Mouse (Mus musculus) frontal cortex, postnatal 25 days (tissue): ENCODE measurements around the gene Fam222a.

Source experiments
- DNase-seq, 2 experiments: peaks; one replicate each; pipeline ENCODE4 v3.0.0; 2022; ENCODE audit warnings: low spot score in 2 of 2

Gene Fam222a

GRCm38 (mm10) chr5:114583046-114583445, 15.2 kb downstream of the Fam222a start:
- DNase-seq: no peak

DNA sequence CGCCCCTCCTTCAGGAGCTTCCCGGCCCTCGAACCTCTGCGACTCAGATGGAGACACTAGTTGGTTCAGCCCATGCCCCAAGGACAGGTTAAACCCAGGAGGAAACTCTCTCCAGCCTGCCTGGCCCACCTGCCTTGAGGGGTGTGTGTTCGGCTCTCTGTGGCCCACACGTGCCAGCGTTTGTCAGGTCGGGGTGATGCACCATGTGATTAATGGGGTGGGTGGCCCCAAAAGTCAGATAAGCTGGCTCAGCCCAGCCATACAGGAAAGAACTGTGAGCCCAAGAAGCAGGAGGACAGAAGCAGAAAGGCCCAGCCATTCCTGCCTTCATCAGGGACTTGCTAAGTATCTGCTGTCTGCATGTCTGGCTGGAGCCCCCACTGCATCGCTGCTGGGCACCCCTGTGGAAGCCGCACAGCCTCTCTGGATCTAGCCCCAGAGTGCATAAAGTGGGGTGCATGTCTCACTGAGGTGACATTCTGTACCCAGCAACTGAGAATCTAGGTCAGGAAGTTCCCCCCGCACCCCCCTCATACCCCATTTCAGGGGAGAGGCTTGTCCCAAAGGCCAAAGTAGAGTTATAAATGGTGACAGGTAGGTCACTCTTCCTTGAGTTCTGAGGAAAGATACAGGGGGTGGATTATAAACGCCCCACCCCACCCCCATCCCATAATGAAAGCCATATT, 15.8 kb downstream of the Fam222a start:
- no peak for DNase-seq

DNA sequence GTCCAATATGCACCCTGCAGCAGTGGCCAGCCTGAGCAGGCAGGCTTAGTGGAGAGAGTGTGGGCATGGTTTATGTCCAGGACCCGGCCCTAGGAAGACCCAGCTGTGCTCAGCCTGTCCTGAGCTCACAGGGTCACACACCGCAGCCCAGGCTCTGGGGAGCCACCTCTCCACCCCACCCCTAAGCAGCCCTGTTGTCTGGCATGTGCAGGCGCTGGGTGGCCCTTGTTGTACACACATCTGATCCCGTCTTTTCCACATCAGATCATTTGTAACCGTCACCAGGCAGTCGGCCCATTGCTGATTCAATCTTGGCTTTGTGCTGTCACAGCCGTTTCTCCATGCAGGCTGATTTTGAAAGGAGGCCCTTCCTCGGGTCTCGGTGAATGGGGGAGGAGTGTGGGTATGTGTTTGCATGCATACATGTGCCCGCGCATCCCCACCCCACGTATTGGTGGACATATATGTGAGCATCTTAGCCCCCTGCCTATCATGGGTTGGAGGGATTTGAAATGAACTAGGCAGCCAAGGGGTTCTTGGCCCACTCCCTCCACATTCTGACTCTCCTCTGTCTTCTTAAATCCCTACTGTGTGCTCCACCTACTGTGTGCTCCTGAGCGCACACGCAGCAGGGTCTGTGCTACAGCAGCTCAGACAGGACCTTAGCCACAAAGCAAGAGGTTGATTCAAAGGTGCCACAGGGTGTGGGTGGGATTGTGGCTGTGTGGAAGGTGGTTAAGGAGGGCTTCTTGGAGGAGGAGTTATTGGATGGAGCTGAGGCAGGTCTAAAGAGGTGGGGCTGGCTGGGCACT, 16.7 kb downstream of the Fam222a start:
- DNase-seq: no peak

DNA sequence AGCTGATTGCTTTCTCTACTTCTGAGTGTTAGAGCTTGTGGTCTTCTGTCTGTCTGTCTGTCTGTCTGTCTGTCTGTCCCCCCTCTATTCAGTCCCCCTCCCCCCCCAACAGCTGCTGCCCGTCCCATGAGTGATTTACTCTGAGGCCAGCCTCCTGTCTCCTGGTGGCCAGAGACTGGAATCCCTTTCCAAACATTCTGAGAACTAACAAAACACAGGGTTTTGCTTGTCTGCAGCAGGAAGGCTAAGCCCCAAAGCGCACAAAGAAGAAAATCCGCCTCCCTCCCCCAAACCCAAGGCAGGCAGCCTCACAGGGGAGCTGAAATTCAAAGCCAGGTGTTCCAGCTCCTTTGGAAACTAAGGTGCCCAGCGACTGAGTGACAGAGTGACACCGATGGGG, 17.9 kb downstream of the Fam222a start:
- DNase-seq: no peak

- no peak for DNase-seq
Observed at GRCm38 (mm10) chr5:114587908-114588307, 20.1 kb downstream of the Fam222a start.

- no peak for DNase-seq
Observed at GRCm38 (mm10) chr5:114588416-114588815, 20.6 kb downstream of the Fam222a start.

DNA sequence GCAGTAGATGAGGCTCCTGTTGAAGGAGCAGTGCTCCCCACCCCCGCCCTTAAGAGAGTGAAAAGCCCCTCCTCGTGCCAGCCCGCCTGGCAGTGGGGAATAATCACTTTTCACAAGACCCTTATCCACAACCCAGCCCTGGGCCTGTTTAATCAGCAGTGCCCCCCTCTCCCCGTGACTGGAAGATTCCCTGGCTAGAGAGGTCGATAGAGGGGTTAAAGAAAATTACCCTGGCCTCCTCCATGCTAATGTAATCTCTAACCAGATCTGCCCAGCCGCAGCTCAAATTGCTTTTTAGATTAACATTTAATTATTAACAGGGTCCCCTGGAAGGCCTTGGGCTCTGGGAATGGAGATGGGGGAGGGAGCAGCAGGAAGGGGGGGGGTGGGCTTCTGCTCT, 21.2 kb downstream of the Fam222a start:
- no peak for DNase-seq

DNA sequence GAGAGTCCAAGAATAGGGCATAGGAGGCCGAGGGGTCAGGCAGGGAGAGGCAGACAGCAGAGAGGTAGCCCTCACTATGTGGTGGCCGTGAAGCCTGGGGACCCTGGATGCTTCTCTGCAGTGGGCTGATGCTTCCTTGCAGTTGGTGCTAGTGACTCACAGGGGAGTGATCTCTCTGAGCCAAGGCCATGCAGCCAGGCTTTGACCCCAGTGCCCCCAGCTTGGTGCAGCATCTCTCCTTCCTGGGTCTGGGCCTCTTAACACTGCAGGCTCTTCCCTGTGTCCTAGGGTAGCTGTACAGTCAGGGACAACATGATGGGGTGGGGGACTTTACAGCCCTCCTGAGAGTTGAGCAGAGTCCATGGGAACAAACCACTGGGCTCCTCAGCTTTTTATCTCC, 21.6 kb downstream of the Fam222a start:
- DNase-seq: no peak

GRCm38 (mm10) chr5:114590043-114590913, 22.5 kb downstream of the Fam222a start:
- no peak for DNase-seq

DNA sequence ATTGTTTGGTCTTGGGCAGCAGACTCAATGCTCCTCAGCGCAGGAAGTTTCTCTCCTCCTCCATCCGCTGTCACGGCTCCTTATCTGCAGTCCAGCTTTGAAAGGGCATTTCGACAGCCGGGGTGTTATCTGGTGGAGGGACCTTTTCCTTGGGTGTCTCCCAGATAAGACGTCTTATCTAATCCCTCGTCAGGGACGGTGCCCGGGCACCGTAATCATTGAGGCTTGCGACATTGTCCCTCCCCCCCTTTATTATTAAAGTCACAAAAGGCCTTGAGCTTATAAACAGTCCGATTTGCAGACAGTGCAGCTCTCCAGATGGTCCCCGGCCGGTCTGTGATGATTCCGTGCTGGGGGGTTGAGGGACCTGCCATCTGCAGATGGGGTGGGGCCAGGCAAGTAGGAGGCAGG, 23.3 kb downstream of the Fam222a start:
- no peak for DNase-seq

DNA sequence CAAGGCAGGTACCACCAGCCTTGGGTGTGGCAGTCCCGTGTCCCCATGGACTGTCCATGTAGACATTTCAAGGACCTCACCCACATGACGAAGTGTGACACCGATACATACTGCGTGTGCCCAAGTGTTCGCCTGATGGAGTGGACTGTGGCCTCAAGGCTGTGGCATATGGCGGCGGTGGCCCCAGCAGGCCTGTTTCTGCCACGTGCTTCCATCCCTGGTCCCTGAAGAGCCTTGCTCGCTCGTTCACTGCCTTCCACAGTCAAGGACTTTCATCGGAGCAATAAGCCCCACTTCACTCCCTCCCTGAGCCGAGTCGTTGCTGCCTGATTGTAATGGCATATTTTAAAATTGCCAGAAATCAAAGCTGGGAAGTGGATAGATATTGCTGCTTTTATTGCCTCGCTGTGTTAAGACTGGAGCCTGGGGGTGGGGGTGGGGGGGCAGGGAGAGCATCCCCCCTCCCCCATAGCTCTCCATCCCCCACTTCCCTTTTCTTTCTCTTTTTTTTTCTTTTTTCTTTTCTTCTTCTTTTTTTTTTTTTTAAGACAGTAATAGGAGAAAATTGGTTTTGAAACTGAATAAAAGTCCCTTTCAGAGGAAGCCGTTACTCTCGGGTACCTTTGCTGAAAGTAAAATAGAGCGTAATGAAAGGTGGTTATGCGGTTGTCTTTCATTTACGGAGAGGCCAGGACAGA, 24.8 kb downstream of the Fam222a start:
- DNase-seq: no peak

GRCm38 (mm10) chr5:114593161-114593821, 25.5 kb downstream of the Fam222a start:
- DNase-seq: no peak

DNA sequence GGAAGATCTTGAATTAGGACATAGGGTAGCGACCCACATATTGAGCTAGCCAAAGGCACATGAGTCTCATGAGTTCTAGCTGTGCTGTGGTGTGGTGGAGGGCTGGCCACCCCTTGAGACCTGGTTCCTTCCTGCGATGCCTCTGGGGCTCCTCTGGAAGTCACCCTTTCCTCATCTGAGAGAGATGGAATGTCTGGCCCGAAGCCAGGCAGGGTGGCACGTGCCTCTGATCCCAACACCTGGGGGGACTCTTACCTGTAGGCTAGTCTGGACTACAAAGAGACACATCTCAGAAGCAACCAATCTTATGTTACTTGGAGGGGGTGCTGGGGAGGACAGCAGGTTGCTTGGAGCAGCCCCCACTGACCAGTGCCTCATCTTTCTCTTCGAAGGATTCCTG, 26.1 kb downstream of the Fam222a start:
- no peak for DNase-seq

GRCm38 (mm10) chr5:114594741-114595241, 27.0 kb downstream of the Fam222a start:
- no peak for DNase-seq

DNA sequence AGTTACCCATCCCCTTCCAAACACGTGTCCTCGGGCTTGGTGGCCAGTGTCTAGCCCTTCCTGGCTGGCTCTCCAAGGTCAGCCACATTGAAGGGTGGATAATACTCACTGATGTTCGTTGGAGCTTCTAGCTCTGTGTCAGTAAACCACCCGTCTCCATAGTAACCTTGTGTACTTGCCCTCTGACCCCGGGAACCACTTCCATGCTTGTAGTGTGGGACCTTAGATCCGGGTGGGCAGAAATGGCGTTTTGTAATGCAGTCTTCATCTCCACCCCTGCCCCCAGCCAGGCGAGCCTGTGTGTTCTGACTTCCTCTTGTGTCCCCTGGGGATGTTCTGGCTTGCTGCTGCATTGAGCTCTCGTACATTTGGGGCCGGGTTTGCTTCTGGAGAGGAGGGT, 28.8 kb downstream of the Fam222a start:
- no peak for DNase-seq

DNA sequence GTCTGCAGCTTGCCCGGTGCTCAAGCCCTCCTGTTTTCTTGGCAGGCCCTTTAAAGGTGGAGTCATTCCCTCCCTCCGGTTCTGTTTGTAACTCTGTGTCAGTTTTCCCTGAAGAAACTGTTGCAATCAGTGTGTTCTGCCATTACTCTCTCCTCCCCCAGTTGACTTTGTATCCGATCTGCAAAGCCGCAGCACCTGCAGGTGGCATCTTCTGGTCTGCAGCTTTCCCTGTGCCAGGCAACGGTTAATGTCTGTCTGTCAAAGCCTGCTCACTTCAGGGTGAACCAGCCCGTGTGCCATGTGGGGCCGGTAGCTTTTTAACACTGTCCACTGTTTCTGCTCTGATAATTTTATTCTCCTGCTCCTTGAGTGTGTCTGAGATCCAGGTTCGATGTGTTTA, 29.4 kb downstream of the Fam222a start:
- DNase-seq: no peak

- DNase-seq: no peak
Observed at GRCm38 (mm10) chr5:114597652-114598051, 29.8 kb downstream of the Fam222a start.

GRCm38 (mm10) chr5:114602012-114602411, 34.2 kb downstream of the Fam222a start:
- no peak for DNase-seq

GRCm38 (mm10) chr5:114603975-114604374, 36.2 kb downstream of the Fam222a start:
- DNase-seq: no peak

- no peak for DNase-seq
Observed at GRCm38 (mm10) chr5:114604781-114605290, 37.0 kb downstream of the Fam222a start.

DNA sequence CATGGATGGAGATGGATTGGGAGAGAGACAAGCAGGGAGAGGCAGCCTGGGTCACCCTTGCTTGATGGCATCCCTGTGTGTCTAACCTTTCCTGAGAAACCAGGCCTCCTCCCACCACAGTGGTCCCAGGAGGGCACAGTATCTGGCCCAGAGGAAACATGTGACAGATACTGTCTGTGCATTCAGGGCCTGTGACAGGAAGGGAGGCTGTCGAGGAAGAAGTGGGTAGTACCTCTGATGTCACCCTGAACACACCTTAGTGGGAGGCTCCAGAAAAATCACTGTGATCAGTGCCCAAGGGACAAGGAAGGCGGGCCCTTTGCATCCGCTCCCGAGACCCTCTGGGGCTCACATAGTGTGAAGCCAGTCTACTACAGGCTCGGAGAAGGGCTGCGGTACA, 38.2 kb downstream of the Fam222a start:
- DNase-seq: no peak
